Mouse (Mus musculus): ENCODE results near the gene Cfap54. TPM values are rescaled to one million over a fixed set of nuclear protein-coding genes. Genes with fewer than 3 reads are reported as not detected.

Gene Cfap54
- polyA plus RNA-seq, 1 experiment = 0.18 TPM

DNA sequence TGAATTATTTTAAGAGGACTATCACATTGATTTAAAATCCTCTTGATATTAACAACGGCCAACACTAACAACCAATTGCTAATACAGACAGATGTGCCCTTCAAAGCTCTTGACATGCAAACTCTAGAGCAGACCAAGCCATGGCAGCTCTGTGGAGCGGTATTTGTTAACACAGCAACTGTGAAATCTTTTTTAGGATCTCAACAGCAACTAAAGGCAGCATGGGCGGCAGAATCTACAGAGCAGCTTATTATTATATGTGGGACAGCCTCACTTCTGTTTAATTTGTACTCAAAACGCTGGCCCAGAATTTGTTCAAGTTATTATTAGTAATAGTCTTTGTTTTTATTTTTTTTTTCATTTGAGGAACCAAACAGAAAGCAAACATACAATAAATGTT, 28.1 kb downstream of the Cfap54 start:
- DNase-seq (ENCODE audit: low spot score) = no peak

DNA sequence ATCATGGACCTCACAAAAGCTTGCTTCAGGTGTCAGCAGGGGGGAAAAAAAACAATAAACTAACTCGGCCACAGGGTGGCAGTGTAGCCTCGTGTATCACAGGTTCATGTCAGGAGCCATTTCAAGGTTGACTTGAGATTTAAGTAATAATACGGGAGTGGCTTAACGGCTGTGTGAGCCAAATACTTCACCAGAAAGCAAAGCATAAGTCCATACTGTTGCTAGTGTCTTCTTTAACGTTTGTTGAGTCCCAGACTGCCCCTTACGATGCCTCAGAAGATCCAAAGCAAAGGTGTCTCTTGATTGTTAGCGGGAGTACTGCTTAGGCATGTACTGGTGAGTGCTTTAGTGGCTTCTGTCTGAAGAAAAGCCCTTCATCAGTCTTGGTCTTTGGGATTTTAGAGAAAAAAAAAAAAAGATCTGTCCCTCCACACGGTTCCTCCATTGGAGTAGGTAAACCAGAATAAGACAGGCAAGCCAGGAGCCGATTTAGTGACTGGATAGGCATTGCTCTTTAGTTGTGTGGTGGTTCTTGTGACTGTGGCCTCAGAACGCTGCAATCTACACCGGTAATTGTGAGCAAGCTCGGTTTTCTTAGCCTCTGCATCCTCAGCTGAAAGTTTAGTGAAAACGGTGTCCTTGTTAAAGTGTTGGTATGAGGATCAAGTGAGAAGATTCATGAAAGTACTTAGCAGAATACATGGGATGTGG, 30.2 kb downstream of the Cfap54 start:
- DNase-seq (ENCODE audit: low spot score) = peak; percentile 60

GRCm38 (mm10) chr10:93050571-93050970, 30.8 kb downstream of the Cfap54 start:
- DNase-seq (ENCODE audit: low spot score) = no peak

DNA sequence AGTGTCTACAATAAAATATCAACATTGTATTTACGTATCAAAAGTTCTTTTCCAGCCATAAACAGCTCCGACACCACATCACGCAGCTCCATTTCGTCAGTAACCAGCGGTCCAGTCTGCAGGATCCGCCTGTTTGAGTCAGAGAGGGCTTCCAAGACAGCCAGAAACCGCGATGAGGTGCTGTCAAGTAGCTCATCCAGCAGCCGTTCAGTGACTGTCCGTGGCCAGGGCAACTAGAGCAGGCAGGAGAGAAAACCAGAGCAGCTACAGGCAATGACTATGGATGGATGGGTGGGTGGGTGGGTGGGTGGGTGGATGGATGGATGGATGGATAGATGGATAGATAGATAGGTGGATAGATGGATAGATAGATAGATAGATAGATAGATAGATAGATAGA, 38.2 kb downstream of the Cfap54 start:
- DNase-seq (ENCODE audit: low spot score) = no peak

DNA sequence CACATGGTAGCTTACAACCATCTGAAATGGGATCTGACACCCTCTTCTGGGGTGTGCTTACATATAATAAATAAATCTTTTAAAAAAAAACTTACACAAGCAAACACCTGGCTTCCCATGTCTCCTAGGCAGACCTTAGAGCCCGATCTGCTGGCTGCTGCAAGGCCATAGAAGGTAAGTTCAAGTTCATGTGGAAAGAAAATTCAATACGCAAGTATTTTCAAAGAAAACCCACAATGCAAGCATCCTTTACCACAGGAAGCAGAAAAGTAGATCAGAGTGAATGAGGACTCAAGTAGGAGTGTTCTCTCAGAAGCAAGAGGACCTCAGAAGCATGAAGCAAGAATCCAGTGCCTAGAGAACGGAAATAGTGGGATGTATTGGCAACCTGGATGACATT, 39.6 kb downstream of the Cfap54 start:
- no peak for DNase-seq (ENCODE audit: low spot score)

GRCm38 (mm10) chr10:93041392-93041791, 40.0 kb downstream of the Cfap54 start:
- DNase-seq (ENCODE audit: low spot score) = no peak

GRCm38 (mm10) chr10:93036532-93036931, 44.9 kb downstream of the Cfap54 start:
- DNase-seq (ENCODE audit: low spot score) = no peak

DNA sequence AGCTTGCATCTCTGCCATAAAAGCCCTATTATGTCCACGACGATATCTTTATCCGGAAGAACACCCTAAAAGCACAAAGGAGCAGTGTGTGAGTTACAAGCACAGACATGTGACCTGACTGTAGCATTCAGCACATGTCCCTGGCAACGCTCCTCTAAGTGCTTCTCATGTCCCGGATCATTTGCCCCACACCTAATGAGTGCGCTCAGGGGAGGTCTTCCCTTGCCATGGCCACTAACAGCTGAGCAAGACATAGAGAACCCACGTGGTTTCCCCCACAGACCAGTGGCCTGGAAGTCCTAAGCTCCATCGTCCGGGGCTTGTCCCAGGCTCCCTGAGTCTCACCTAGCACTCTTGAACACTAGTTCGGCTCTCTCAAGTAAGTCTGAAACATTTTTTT, 45.9 kb downstream of the Cfap54 start:
- DNase-seq (ENCODE audit: low spot score) = no peak

DNA sequence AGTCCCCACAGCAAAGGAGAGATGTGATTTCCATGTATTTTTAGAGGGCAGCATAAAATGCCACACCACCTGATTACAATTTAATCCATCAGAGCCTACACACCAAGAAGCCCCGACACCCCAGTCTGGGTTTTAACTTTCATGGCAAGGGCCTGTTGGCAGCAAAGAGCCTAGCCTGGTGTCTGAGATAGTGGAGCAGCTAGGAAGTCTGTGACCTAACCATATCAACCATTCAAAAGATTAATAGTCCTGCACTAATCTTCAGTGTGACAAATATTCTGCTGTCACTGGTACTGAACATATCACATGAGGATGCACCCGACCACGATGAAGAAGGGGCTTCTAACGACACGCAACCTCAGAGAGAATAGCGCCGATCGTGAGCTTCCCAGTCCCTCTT, 58.1 kb downstream of the Cfap54 start:
- no peak for DNase-seq (ENCODE audit: low spot score)

GRCm38 (mm10) chr10:93014059-93014795, 67.2 kb downstream of the Cfap54 start:
- DNase-seq (ENCODE audit: low spot score) = no peak

- no peak for DNase-seq (ENCODE audit: low spot score)
These were observed 70.3 kb downstream of the Cfap54 start for GRCm38 (mm10) chr10:93011085-93011484.

- DNase-seq (ENCODE audit: low spot score) = no peak
These were observed 74.4 kb downstream of the Cfap54 start for GRCm38 (mm10) chr10:93006970-93007369.

- no peak for DNase-seq (ENCODE audit: low spot score)
These were observed 75.0 kb downstream of the Cfap54 start for GRCm38 (mm10) chr10:93006405-93006804.

GRCm38 (mm10) chr10:92998536-92998935, 82.9 kb downstream of the Cfap54 start:
- DNase-seq (ENCODE audit: low spot score) = no peak

DNA sequence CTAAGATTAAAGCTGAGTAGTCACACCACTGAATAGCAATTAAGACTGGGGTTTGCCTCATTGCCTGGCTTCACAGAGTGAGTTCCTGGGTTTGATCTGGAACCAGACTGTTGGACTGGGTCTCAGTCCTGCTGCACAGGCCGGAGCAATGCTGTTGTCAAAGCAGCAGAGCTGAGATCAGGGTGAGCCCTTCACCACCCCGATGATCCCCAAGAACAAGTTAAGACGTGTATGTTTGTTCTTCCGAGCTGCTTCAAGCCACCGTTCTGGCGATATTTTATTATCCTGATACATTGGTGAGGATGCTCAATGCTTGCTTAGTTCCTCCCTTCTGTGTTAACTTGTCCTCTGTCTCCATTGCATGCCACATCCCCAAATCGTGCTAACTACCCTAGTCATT, 86.2 kb downstream of the Cfap54 start:
- DNase-seq (ENCODE audit: low spot score) = no peak

DNA sequence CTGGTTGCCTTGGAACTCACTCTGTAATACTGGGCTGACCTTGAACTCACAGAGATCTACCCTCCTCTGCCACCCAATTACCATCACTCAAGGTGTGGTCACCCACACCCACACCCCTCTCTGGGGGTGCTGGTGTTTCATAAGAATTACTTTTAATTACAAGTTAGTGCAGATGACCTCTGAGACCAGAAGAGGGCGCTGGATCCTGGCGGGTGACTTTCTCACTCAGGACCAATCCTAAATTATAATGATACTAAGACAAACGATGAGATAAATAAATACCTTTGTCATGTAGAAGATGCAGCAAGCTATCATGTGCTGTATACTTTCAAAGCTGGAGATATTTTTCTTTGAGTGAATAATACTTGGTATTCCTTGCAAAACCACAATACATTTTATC, 87.1 kb downstream of the Cfap54 start:
- no peak for DNase-seq (ENCODE audit: low spot score)

GRCm38 (mm10) chr10:92992526-92992925, 88.9 kb downstream of the Cfap54 start:
- DNase-seq (ENCODE audit: low spot score) = no peak

- no peak for DNase-seq (ENCODE audit: low spot score)
These were observed 90.8 kb downstream of the Cfap54 start for GRCm38 (mm10) chr10:92990576-92990975.

- no peak for DNase-seq (ENCODE audit: low spot score)
These were observed 116.3 kb downstream of the Cfap54 start for GRCm38 (mm10) chr10:92965134-92965533.

- DNase-seq (ENCODE audit: low spot score) = no peak
These were observed 131.4 kb downstream of the Cfap54 start for GRCm38 (mm10) chr10:92950044-92950443.

- no peak for DNase-seq (ENCODE audit: low spot score)
These were observed 138.4 kb downstream of the Cfap54 start for GRCm38 (mm10) chr10:92942848-92943645.

- no peak for DNase-seq (ENCODE audit: low spot score)
These were observed 139.8 kb downstream of the Cfap54 start for GRCm38 (mm10) chr10:92941616-92942015.

Data from urinary bladder, adult 2 months (tissue).